Mouse (Mus musculus): ENCODE results near the gene Fyn. TPM values are rescaled to one million over a fixed set of nuclear protein-coding genes. Genes with fewer than 3 reads are reported as not detected.

Fyn gene
- total RNA-seq, 2 experiments from 2014 or later = 127 to 130 TPM

- Histone ChIP-seq H3K4me3 (no peak overlapping the region), H3K27ac (peak overlapping the region; percentile 6; the same call in 1 of the 2 replicates)
- TF ChIP-seq CTCF (conservative IDR thresholded peaks at IDR 0.05) = no peak
- no peak for DNase-seq (ENCODE audit: low spot score in 2 of 2)
These were observed 17.5 kb downstream of the Fyn start for GRCm38 (mm10) chr10:39386203-39386602.

DNA sequence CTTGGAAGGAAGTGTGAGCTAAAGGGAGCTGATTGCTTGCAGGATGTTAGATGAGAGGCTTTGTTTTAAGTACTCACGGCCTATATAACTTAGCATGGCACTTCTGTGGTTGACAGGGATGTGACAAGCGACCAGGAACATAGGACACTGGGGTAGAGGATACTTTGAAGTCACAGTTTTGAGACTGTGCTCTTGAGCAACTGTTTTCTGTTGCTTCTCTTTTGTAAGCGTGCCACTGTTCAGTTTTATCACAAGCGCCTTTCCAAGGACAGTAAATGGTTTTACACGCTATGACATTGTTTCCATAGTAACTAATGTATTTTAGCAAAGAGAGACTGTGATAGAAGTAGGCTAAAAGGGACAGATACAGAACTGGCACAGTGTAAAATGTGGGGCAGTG is 18.4 kb downstream of the Fyn start:
- DNase-seq (ENCODE audit: low spot score in 2 of 2) = no peak
- TF ChIP-seq CTCF (conservative IDR thresholded peaks at IDR 0.05) = no peak
- H3K27ac ChIP-seq = peak overlapping the region; percentile 46; the same call in 1 of the 2 replicates
- no peak overlapping the region for H3K4me3 ChIP-seq

DNA sequence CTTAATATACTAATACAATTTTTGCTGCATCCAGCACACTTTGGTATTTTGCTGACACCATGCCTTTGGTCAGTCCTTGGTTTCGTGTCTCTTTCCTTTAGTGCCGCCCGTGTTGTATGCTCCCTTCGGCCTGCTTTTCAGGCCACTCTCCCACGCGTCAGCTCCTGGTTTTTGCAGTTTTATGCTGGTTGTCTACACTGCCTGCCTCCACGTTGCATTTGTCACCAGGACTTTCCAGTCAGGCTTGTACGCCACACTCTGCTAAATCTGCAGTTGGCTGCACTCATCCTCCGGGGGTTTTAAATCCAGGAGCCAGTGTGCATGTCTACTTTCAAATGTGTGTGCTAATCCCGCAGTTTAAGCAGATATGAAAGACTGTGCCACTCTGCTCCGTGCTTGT is 18.9 kb downstream of the Fyn start:
- no peak overlapping the region for H3K4me3 ChIP-seq
- H3K27ac ChIP-seq = 0 out of 2 replicates have a peak overlapping the region, but pooled peaks have one; percentile 43
- no peak for DNase-seq (ENCODE audit: low spot score in 2 of 2)
- no peak for TF ChIP-seq CTCF (conservative IDR thresholded peaks at IDR 0.05)

DNA sequence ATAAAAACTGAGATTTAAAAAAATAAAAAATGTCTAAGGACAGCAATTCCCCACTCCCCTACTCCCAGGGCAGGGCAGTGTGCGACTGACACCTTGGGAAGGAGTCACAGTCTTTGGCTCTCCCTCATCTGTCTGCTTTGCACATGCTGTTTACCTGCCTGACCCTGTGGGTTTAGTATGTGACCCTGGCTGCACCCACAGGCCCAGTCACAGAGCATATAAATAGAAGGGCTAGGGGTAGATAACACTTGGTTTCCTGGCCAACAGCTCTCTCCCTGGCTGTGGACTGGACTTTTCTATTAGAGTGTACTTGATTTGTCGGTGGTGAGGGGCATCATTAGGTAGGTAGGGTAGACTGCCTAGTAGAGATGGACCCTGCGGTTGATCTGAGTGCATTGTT is 19.5 kb downstream of the Fyn start:
- Histone ChIP-seq H3K27ac (0 out of 2 replicates have a peak overlapping the region, but pooled peaks have one; percentile 43), H3K4me3 (no peak overlapping the region)
- no peak for TF ChIP-seq CTCF (conservative IDR thresholded peaks at IDR 0.05)
- DNase-seq (ENCODE audit: low spot score in 2 of 2) = no peak

GRCm38 (mm10) chr10:39389451-39389891 is 20.8 kb downstream of the Fyn start:
- TF ChIP-seq CTCF (conservative IDR thresholded peaks at IDR 0.05) = no peak
- DNase-seq (ENCODE audit: low spot score in 2 of 2) = no peak
- no peak overlapping the region for H3K4me3 ChIP-seq
- H3K27ac ChIP-seq = 0 out of 2 replicates have a peak overlapping the region, but pooled peaks have one; percentile 37

DNA sequence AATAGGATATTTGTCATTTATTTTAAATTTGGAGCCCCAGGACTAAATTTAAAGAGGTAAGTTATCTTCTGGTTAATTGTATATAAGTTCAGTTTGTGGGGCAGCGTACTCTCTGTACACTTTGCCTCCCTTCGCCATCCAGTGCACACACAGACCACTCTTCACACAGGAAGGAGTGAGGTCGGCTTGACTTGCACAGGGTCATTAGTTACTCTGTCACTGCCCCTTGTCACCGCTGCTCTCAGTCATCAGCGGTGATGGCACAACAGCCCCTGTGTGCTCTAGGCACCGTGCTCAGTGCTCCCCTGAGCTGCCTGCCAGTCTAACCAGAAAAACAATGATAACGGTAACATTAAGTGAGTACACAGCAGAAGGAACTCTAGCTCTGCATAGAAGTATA is 21.9 kb downstream of the Fyn start:
- Histone ChIP-seq H3K4me3 (no peak overlapping the region), H3K27ac (no peak overlapping the region)
- no peak for DNase-seq (ENCODE audit: low spot score in 2 of 2)
- TF ChIP-seq CTCF (conservative IDR thresholded peaks at IDR 0.05) = no peak

DNA sequence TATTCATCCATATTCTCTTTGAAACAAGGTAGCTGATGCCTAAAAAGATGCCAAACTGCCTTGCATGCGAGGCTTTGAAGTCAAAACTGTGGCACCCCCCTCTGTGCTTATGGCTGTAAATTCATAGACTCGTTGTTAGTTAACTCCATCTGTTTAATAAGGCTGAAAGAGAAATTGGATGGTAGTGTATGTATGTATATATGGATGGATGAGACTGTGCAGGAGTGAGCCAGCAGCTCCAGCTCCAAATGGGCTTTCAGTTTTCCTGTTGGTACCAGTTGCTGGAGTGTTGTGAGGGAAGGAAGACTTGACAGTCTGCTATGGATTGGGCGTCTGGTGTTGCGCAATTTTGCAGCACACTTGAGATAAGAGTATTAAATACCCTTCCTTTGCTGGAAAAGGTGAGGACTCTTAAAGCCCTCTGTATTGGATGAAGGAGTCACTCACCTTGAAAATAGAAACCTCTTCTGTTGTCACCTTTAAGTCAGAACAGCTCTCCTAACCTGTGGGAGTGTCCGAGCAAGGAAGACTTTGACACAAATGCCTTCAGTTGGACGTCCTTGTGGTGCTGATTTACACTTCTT is 24.3 kb downstream of the Fyn start:
- no peak overlapping the region for H3K27ac ChIP-seq
- TF ChIP-seq CTCF (conservative IDR thresholded peaks at IDR 0.05) = no peak
- DNase-seq (ENCODE audit: low spot score in 2 of 2) = no peak
- H3K4me3 ChIP-seq = no peak overlapping the region

DNA sequence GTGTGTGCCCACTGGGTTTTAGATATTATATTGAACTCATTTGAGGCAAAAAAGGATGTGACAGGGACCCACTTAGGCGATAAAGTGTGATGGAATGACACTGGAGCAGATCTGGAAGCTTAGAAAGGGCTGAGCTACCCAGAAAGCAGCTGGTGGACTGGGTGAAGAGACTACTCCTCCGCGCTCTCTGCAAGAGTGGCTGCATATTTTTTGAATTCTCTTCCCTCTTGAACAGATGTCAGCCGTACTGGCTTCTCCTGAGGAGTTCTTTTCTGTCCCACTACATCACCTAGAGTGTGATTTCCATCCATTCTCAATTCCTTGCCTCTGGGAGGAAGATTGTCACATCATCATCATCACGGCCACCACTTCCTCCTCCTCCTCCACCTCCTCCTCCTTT is 26.9 kb downstream of the Fyn start:
- Histone ChIP-seq H3K27ac (peak overlapping the region; percentile 43; the same call in 1 of the 2 replicates), H3K4me3 (no peak overlapping the region)
- DNase-seq (ENCODE audit: low spot score in 2 of 2) = peak in 1 of 2 experiments; percentile 42
- TF ChIP-seq CTCF (conservative IDR thresholded peaks at IDR 0.05) = no peak

- TF ChIP-seq CTCF (conservative IDR thresholded peaks at IDR 0.05) = peak; percentile 39; the same call in 1 of the 2 replicates
- H3K4me3 ChIP-seq = no peak overlapping the region
- H3K27ac ChIP-seq = no peak overlapping the region
- no peak for DNase-seq (ENCODE audit: low spot score in 2 of 2)
These were observed 30.3 kb downstream of the Fyn start for GRCm38 (mm10) chr10:39398924-39399323.

GRCm38 (mm10) chr10:39400155-39400554 is 31.5 kb downstream of the Fyn start:
- Histone ChIP-seq H3K27ac (no peak overlapping the region), H3K4me3 (no peak overlapping the region)
- no peak for TF ChIP-seq CTCF (conservative IDR thresholded peaks at IDR 0.05)
- DNase-seq (ENCODE audit: low spot score in 2 of 2) = no peak

DNA sequence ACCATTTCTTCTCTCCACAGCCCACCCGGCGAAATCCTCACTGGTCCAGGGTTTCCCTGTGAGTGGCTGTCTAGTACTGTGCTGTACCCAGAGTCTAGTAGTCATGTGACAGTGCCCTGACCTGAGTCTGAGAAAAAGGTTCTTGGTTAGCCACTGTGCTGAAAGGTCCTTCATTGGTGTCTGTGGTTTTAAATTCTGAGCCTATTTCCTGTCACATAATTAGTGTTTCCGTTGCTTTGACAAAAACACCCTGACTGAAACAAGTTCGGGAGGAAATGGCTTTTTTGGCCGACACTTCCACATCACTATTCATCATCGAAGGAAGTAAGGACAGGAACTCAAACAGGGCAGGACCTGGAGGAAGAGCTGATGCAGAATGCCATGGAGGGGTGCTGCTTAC is 33.8 kb downstream of the Fyn start:
- DNase-seq (ENCODE audit: low spot score in 2 of 2) = no peak
- TF ChIP-seq CTCF (conservative IDR thresholded peaks at IDR 0.05) = no peak
- H3K4me3 ChIP-seq = no peak overlapping the region
- no peak overlapping the region for H3K27ac ChIP-seq

DNA sequence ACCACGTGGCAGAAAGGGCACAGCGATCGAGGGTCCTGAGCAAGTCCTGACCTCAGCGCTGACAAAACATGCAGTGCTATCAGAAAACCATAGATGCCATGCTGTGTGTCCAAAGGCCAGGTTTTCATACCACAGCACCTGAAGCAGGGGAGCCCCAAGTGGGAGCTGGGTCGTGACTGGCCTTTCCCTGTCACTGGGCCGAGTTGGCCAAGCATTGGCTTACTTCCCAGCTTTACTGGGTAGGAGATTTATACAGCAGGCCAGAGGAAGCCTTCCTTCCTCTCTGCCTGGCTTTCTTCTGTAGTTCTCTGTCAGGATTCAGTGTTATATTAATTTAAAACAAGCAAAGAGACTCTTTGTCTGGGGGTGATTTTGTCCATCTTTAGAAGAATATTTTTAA is 35.1 kb downstream of the Fyn start:
- no peak for TF ChIP-seq CTCF (conservative IDR thresholded peaks at IDR 0.05)
- no peak overlapping the region for H3K4me3 ChIP-seq
- DNase-seq (ENCODE audit: low spot score in 2 of 2) = no peak
- no peak overlapping the region for H3K27ac ChIP-seq

- H3K4me3 ChIP-seq = no peak overlapping the region
- no peak overlapping the region for H3K27ac ChIP-seq
- no peak for TF ChIP-seq CTCF (conservative IDR thresholded peaks at IDR 0.05)
- DNase-seq (ENCODE audit: low spot score in 2 of 2) = no peak
These were observed 35.5 kb downstream of the Fyn start for GRCm38 (mm10) chr10:39404175-39404574.
